Mouse (Mus musculus) cerebellum, adult 8-10 months (tissue): ENCODE data around the gene Nle1.

ENCODE experiments used
- DNase-seq: peaks from one replicate; pipeline ENCODE4 v3.0.0; 2022

The Nle1 gene

GRCm38 (mm10) chr11:82866850-82867564 is 41.2 kb downstream of the Nle1 start:
- DNase-seq: no peak

- DNase-seq: no peak
Observed at GRCm38 (mm10) chr11:82865957-82866356, 42.3 kb downstream of the Nle1 start.

- no peak for DNase-seq
Observed at GRCm38 (mm10) chr11:82863488-82863931, 44.7 kb downstream of the Nle1 start.

- DNase-seq: no peak
Observed at GRCm38 (mm10) chr11:82863059-82863458, 45.2 kb downstream of the Nle1 start.

GRCm38 (mm10) chr11:82862638-82863037 is 45.6 kb downstream of the Nle1 start:
- no peak for DNase-seq

- DNase-seq: no peak
Observed at GRCm38 (mm10) chr11:82861558-82861957, 46.7 kb downstream of the Nle1 start.

- DNase-seq: no peak
Observed at GRCm38 (mm10) chr11:82860759-82861158, 47.5 kb downstream of the Nle1 start.

- DNase-seq: no peak
Observed at GRCm38 (mm10) chr11:82857307-82857848, 50.8 kb downstream of the Nle1 start.

- no peak for DNase-seq
Observed at GRCm38 (mm10) chr11:82856032-82856431, 52.2 kb downstream of the Nle1 start.

GRCm38 (mm10) chr11:82855327-82855973 is 52.8 kb downstream of the Nle1 start:
- no peak for DNase-seq

- no peak for DNase-seq
Observed at GRCm38 (mm10) chr11:82854111-82854510, 54.1 kb downstream of the Nle1 start.

- DNase-seq: no peak
Observed at GRCm38 (mm10) chr11:82852958-82853357, 55.3 kb downstream of the Nle1 start.

- no peak for DNase-seq
Observed at GRCm38 (mm10) chr11:82852540-82852939, 55.7 kb downstream of the Nle1 start.

- no peak for DNase-seq
Observed at GRCm38 (mm10) chr11:82852115-82852514, 56.1 kb downstream of the Nle1 start.
